Mouse (Mus musculus) intestine, postnatal 0 days (tissue): ENCODE data around the gene Tlr8. TPM values are rescaled to one million over a fixed set of nuclear protein-coding genes. Genes with fewer than 3 reads are reported as not detected.

Source experiments
- ATAC-seq: fragments of 200-750 bp; cut with Nextera tagmentation; 2 replicates; pipeline ENCODE4 v1.8.0; 2017; ENCODE audit warnings: mild to moderate bottlenecking, moderate TSS enrichment, moderate library complexity
- H3K27ac ChIP-seq: fragments of 300-500 bp; sonication (generic); 2 replicates; pipeline ENCODE4 v1.5.1; 2014; ENCODE audit warnings: mild to moderate bottlenecking, low read depth, low read length, moderate library complexity
- H3K27me3 ChIP-seq: fragments of 300-500 bp; sonication (generic); replicated peaks from 2 replicates; pipeline ENCODE4 v1.6.1; 2014; ENCODE audit warnings: low read length, mixed read lengths; ENCODE audit not compliant: control insufficient read depth, insufficient read depth
- H3K36me3 ChIP-seq: fragments of 300-500 bp; sonication (generic); 2 replicates; pipeline ENCODE4 v1.6.1; 2014; ENCODE audit warnings: mild to moderate bottlenecking, moderate library complexity; ENCODE audit not compliant: control insufficient read depth, insufficient read depth
- H3K4me1 ChIP-seq: fragments of 300-500 bp; sonication (generic); replicated peaks from 2 replicates; pipeline ENCODE4 v1.6.1; 2014; ENCODE audit warnings: antibody characterized with exemption, low read length, mixed read lengths; ENCODE audit not compliant: control insufficient read depth, insufficient read depth
- H3K4me2 ChIP-seq: fragments of 300-500 bp; sonication (generic); replicated peaks from 2 replicates; pipeline ENCODE4 v1.6.1; 2014; ENCODE audit warnings: low read depth, mild to moderate bottlenecking, moderate library complexity
- H3K4me3 ChIP-seq: fragments of 300-500 bp; sonication (generic); 2 replicates; pipeline ENCODE4 v1.5.1; 2014; ENCODE audit warnings: low read depth, low read length
- H3K9ac ChIP-seq: fragments of 300-500 bp; sonication (generic); 2 replicates; pipeline ENCODE4 v1.6.1; 2014; ENCODE audit warnings: mild to moderate bottlenecking, low read depth, low read length
- H3K9me3 ChIP-seq: fragments of 300-500 bp; sonication (generic); 2 replicates; pipeline ENCODE4 v1.6.1; 2016; ENCODE audit warnings: mixed run types; ENCODE audit not compliant: control insufficient read depth
- CTCF ChIP-seq: sonication (generic); IDR thresholded peaks from 2 replicates; pipeline ENCODE4 v1.5.1; 2016; ENCODE audit warnings: low read depth, mild to moderate bottlenecking, control low read depth, antibody characterized with exemption, moderate library complexity
- WGBS: fragments of 180-500 bp; shearing (Covaris S2); extraction: QIAGEN DNeasy Blood & Tissue Kit; methylation state at CpG from one replicate; pipeline ENCODE4 v1.1.7; 2014; 5-methylcytosine and 5-hydroxymethylcytosine counted together
- polyA plus RNA-seq: library from polyadenylated mRNA; unstranded; fragments of >200 nt; fragmentation: Nextera tagmentation; extraction: Ambion mirVana; gene quantifications from 2 replicates; pipeline ENCODE4 v1.2.1, GENCODE M21; 2015

The Tlr8 gene
- polyA plus RNA-seq, 1 experiment from 2014 or later: 0.14 TPM

- no peaks in the 10 kb centered on the region for H3K9me3 ChIP-seq
- no peak for TF ChIP-seq CTCF
- H3K36me3 ChIP-seq: no peaks in the 10 kb centered on the region
- peak overlapping the region; percentile 84 for H3K27ac ChIP-seq
- peak overlapping the region; percentile 81 for H3K9ac ChIP-seq
- H3K4me1 ChIP-seq: no peaks in the 10 kb centered on the region
- peak overlapping the region; percentile 65 for H3K4me3 ChIP-seq
- no peaks in the 10 kb centered on the region for H3K27me3 ChIP-seq
- WGBS: 17% methylated on average over 16 of the region's 16 CpGs
- no peak for ATAC-seq
- peak overlapping the region; percentile 66 for H3K4me2 ChIP-seq
Observed at GRCm38 (mm10) chrX:167208506-167208820, 55.7 kb downstream of the Tlr8 start.

GRCm38 (mm10) chrX:167207741-167208505 lies 56.2 kb downstream of the Tlr8 start:
- H3K4me2 ChIP-seq: peak overlapping the region; percentile 66
- 29% methylated on average over 25 of the region's 25 CpGs for WGBS
- no peaks in the 10 kb centered on the region for H3K27me3 ChIP-seq
- no peaks in the 10 kb centered on the region for H3K36me3 ChIP-seq
- H3K9ac ChIP-seq: peak overlapping the region; percentile 81
- no peaks in the 10 kb centered on the region for H3K4me1 ChIP-seq
- TF ChIP-seq CTCF: no peak
- peak overlapping the region; percentile 65 for H3K4me3 ChIP-seq
- H3K27ac ChIP-seq: peak overlapping the region; percentile 84
- no peaks in the 10 kb centered on the region for H3K9me3 ChIP-seq
- no peak for ATAC-seq

GRCm38 (mm10) chrX:167205813-167206520 lies 58.2 kb downstream of the Tlr8 start:
- no peak for ATAC-seq
- no peak for TF ChIP-seq CTCF

GRCm38 (mm10) chrX:167201365-167201764 lies 62.8 kb downstream of the Tlr8 start:
- no peak for TF ChIP-seq CTCF
- no peaks in the 10 kb centered on the region for H3K36me3 ChIP-seq
- no peaks in the 10 kb centered on the region for H3K9me3 ChIP-seq
- no peaks in the 10 kb centered on the region for H3K4me1 ChIP-seq
- no peak overlapping the region for H3K27ac ChIP-seq
- no peak for ATAC-seq
- H3K4me2 ChIP-seq: no peak overlapping the region
- no peak overlapping the region for H3K4me3 ChIP-seq
- no peak overlapping the region for H3K9ac ChIP-seq
- 84% methylated on average over 2 of the region's 2 CpGs for WGBS
- no peaks in the 10 kb centered on the region for H3K27me3 ChIP-seq

More at GRCm38 (mm10) chrX:167205813-167206520, 58.2 kb downstream of the Tlr8 start:
- H3K9ac ChIP-seq: no peak overlapping the region
- no peaks in the 10 kb centered on the region for H3K36me3 ChIP-seq
- H3K27ac ChIP-seq: no peak overlapping the region
- no peaks in the 10 kb centered on the region for H3K27me3 ChIP-seq
- H3K4me3 ChIP-seq: no peak overlapping the region
- H3K4me1 ChIP-seq: no peaks in the 10 kb centered on the region
- no peaks in the 10 kb centered on the region for H3K9me3 ChIP-seq
- no peak overlapping the region for H3K4me2 ChIP-seq
- 56% methylated on average over 8 of the region's 8 CpGs for WGBS

- Histone ChIP-seq H3K4me2 (no peak overlapping the region), H3K36me3 (no peaks in the 10 kb centered on the region), H3K9me3 (no peaks in the 10 kb centered on the region), H3K9ac (no peak overlapping the region), H3K27ac (no peak overlapping the region), H3K27me3 (no peaks in the 10 kb centered on the region), H3K4me3 (no peak overlapping the region), H3K4me1 (no peaks in the 10 kb centered on the region)
- TF ChIP-seq CTCF: no peak
- WGBS: 32% methylated on average over 2 of the region's 2 CpGs
- no peak for ATAC-seq
Observed at GRCm38 (mm10) chrX:167195228-167195649, 68.9 kb downstream of the Tlr8 start.

Other genes starting within 250 kb of the Tlr8 start
- gene Tmsb4x, start 55.0 kb downstream of the Tlr8 start, polyA plus RNA-seq: 4,093 and 4,486 TPM in 2 replicates
- 0.84 and 1.3 TPM in 2 replicates for gene Tlr7, start 66.2 kb upstream of the Tlr8 start, polyA plus RNA-seq
- gene Prps2, start 118.4 kb upstream of the Tlr8 start, polyA plus RNA-seq: 10.1 and 10.2 TPM in 2 replicates